Mouse (Mus musculus) hindbrain, embryonic 11.5 days (tissue): Measurements from ENCODE around the gene Ptprn. TPM values are rescaled to one million over a fixed set of nuclear protein-coding genes. Genes with fewer than 3 reads are reported as not detected.

Experiments used
- ATAC-seq: fragments of 200-750 bp; cut with Nextera tagmentation; 2 replicates; pipeline ENCODE4 v1.8.0; 2017; ENCODE audit warnings: mild to moderate bottlenecking, moderate TSS enrichment, moderate library complexity; ENCODE audit not compliant: low FRiP score
- DNase-seq: peaks from one replicate; pipeline ENCODE4 v3.0.0-alpha.2; 2015; ENCODE audit warnings: low spot score
- H3K27ac ChIP-seq: fragments of 300-500 bp; sonication (generic); 2 replicates; pipeline ENCODE4 v1.5.1; 2014; ENCODE audit warnings: mild to moderate bottlenecking, low read depth, low read length
- H3K27me3 ChIP-seq: fragments of 300-500 bp; sonication (generic); 2 replicates; pipeline ENCODE4 v1.6.1; 2014; ENCODE audit warnings: mild to moderate bottlenecking, low read length, moderate library complexity, mixed read lengths; ENCODE audit not compliant: control insufficient read depth, insufficient read depth
- H3K36me3 ChIP-seq: fragments of 300-500 bp; sonication (generic); 2 replicates; pipeline ENCODE4 v1.6.1; 2014; ENCODE audit warnings: mild to moderate bottlenecking, low read length, moderate library complexity, mixed read lengths; ENCODE audit not compliant: control insufficient read depth, insufficient read depth
- H3K4me1 ChIP-seq: fragments of 300-500 bp; sonication (generic); replicated peaks from 2 replicates; pipeline ENCODE4 v1.6.1; 2014; ENCODE audit warnings: low read length, mixed read lengths; ENCODE audit not compliant: control insufficient read depth, insufficient read depth
- H3K4me2 ChIP-seq: fragments of 300-500 bp; sonication (generic); replicated peaks from 2 replicates; pipeline ENCODE4 v1.6.1; 2014; ENCODE audit warnings: mild to moderate bottlenecking, low read depth, low read length
- H3K4me3 ChIP-seq: fragments of 300-500 bp; sonication (generic); 2 replicates; pipeline ENCODE4 v1.5.1; 2014; ENCODE audit warnings: low read depth, low read length
- H3K9ac ChIP-seq: fragments of 300-500 bp; sonication (generic); 2 replicates; pipeline ENCODE4 v1.6.1; 2014; ENCODE audit warnings: low read depth, low read length
- H3K9me3 ChIP-seq: fragments of 300-500 bp; sonication (generic); 2 replicates; pipeline ENCODE4 v1.6.1; 2016; ENCODE audit warnings: low read length; ENCODE audit not compliant: control insufficient read depth
- WGBS: fragments of 180-500 bp; shearing (Covaris S2); extraction: QIAGEN DNeasy Blood & Tissue Kit; methylation state at CpG from one replicate; pipeline ENCODE4 v1.1.7; 2014; 5-methylcytosine and 5-hydroxymethylcytosine counted together
- polyA plus RNA-seq: library from polyadenylated mRNA; unstranded; fragments of >200 nt; fragmentation: Nextera tagmentation; extraction: Ambion mirVana; gene quantifications from 2 replicates; pipeline ENCODE4 v1.2.1, GENCODE M21; 2014

The Ptprn gene
- polyA plus RNA-seq, 1 experiment from 2014 or later, result 6.0 TPM

DNA sequence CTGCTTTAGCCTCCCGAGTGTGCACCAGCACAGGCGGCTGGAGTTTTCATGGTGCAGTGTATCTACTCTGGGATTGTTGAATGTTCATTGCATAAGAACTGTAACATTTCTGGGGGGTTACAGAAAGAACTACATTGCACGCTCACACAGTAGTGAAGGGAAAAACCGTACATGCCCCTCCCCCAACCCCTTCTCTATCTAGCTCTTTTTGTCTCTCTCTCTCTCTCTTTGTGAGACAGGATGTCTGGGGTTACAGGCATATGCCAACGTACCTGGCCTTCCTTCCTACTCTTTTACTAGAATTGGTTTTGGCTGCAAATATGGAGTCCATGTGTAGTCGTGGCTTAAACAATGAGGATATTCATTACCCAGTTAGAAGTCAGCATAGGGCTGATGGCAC, 41.4 kb downstream of the Ptprn start:
- ATAC-seq (no peak), DNase-seq (no peak)
- peaks cover 5% of the 10 kb centered on the region for H3K4me1 ChIP-seq
- no peak overlapping the region for H3K27ac ChIP-seq
- H3K36me3 ChIP-seq, result no peaks in the 10 kb centered on the region
- WGBS, result 84% methylated on average over 6 of the region's 6 CpGs
- H3K4me2 ChIP-seq, result no peak overlapping the region
- H3K9ac ChIP-seq, result no peak overlapping the region
- H3K4me3 ChIP-seq, result no peak overlapping the region
- peaks cover 30% of the 10 kb centered on the region for H3K27me3 ChIP-seq
- no peaks in the 10 kb centered on the region for H3K9me3 ChIP-seq

DNA sequence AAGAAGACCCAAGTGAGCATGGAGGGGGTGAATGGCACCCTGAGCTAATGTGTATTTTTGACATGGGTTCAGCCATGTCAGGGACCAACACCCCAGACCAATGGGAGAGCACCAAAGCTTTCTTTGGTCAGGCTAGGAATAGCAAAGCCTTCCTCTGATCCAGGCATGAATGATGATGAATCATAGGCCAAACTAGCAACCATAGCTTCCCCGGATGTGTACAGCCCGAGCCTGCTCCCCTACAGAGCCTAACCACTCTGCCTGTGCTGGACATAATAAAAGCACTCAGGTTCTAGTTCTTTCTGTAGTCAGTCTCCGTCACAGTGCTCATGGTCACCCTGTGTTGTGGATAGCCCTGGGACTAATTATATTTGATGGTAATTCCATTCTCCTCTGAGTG, 42.8 kb downstream of the Ptprn start:
- Histone ChIP-seq H3K27ac (no peak overlapping the region), H3K4me1 (peaks cover 5% of the 10 kb centered on the region), H3K4me2 (no peak overlapping the region), H3K27me3 (peaks cover 43% of the 10 kb centered on the region), H3K36me3 (no peaks in the 10 kb centered on the region), H3K4me3 (no peak overlapping the region), H3K9me3 (no peaks in the 10 kb centered on the region), H3K9ac (no peak overlapping the region)
- DNase-seq, result no peak
- ATAC-seq, result no peak
- WGBS, result 77% methylated on average over 3 of the region's 3 CpGs

DNA sequence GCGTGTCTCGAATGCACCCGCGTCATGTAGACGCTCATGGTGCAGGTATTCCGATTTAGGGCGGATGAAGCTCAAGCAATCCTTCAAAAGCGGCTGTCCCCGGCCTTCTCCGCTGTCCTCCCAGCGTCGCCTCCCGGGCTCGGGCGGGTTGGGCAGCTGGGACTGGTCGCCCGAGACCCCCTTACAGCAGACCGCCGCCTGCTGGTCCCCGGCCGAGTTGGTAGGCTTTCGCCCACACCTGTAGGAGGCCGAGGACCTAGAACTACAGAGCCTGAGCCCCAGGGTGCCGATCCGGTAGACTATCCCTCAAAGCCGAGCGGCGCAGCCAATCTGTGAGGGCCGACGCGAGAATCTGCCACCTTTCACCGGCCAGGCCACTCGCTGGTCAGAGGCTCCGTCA, 44.8 kb downstream of the Ptprn start, which contains the start of gene Tuba4a:
TSS of gene Tuba4a (minus strand) at position 335 of the 400 bp plus-strand sequence.
- peak within 1 kb of the TSS; percentile 46 for H3K4me3 ChIP-seq
- H3K27ac ChIP-seq, result no peak within 1 kb of the TSS
- ATAC-seq (peak; percentile 61), DNase-seq (peak; percentile 61)
- H3K27me3 ChIP-seq, result peaks cover 46% of the 10 kb centered on the region
- 0% methylated on average over 34 of the region's 34 CpGs for WGBS
- H3K4me2 ChIP-seq, result peak within 1 kb of the TSS; percentile 92
- 0 out of 2 replicates have a peak, but pooled peaks cover 2% of the 10 kb centered on the region for H3K36me3 ChIP-seq
- H3K9me3 ChIP-seq, result no peaks in the 10 kb centered on the region
- peaks cover 5% of the 10 kb centered on the region for H3K4me1 ChIP-seq
- peak within 1 kb of the TSS; percentile 42; the same call in 1 of the 2 replicates for H3K9ac ChIP-seq

DNA sequence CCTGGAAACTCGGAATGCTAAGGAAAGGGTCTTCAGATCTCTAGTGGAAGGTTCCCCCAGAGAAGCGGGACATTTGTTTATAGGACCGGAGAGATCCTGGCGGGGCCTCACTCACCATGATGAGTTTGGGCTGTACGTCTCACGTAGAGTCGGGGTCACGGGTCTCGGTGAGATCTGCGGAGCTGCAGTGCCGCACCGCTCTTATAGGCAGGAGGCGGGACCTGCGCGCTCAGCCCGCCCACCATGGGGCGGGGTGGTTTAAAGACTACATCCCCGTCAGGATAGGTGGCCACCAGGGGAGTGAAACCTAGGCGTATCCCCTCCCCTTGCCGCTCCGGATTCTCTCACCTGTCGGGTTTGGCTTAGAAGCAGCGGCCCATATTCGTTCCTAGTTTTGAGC, 45.2 kb downstream of the Ptprn start:
- Histone ChIP-seq H3K9ac (peak overlapping the region; percentile 42; the same call in 1 of the 2 replicates), H3K36me3 (0 out of 2 replicates have a peak, but pooled peaks cover 2% of the 10 kb centered on the region), H3K27me3 (peaks cover 46% of the 10 kb centered on the region), H3K9me3 (no peaks in the 10 kb centered on the region), H3K4me3 (peak overlapping the region; percentile 46), H3K4me2 (peak overlapping the region; percentile 92), H3K27ac (no peak overlapping the region), H3K4me1 (peaks cover 5% of the 10 kb centered on the region)
- ATAC-seq (peak; percentile 79), DNase-seq (peak; percentile 79)
- WGBS, result under 1% methylated on average over 24 of the region's 24 CpGs

DNA sequence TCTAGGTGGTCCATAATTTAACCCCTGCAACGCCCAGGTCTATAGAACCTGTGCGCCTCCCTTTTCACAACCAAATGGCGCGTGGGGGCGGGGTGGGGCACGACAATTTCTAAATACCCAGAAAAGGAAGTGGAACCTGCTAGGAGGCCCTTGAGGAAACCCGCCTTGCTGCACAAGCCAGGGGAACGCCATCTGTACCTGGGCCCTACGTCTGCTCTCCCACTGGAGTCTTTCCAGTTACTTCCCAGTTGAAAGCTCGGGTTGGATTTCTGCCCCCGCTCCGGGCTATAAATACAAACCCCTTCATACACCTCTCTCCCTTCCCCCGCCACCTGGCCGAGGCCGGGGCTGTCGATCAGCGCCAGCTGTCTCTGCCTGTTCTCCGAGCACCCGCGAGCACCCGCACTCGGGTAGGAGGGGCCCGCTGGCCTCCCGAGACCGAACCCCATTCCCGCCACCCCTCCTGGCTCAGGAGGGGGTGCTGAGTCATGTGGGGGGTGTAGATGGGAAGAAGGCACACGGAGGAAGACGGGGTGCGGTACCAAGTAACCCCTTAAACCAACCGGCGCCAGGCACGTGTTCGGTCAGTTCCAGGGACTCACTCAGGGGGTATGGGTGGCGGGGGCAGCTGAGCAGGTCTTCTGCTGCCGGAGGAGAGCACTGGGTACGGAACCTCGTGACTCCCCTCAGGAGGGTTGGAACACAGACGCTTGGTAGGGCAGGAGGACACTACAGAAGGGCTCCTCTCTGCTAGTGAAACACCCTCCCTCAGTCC, 45.9 kb downstream of the Ptprn start:
- Histone ChIP-seq H3K4me2 (peak overlapping the region; percentile 92), H3K36me3 (0 out of 2 replicates have a peak, but pooled peaks cover 2% of the 10 kb centered on the region), H3K9ac (no peak overlapping the region), H3K27ac (no peak overlapping the region), H3K4me1 (peaks cover 5% of the 10 kb centered on the region), H3K27me3 (peaks cover 46% of the 10 kb centered on the region), H3K4me3 (peak overlapping the region; percentile 46), H3K9me3 (no peaks in the 10 kb centered on the region)
- WGBS, result under 1% methylated on average over 38 of the region's 38 CpGs
- DNase-seq (peak; percentile 39), ATAC-seq (peak; percentile 52; the same call in 1 of the 2 replicates)

DNA sequence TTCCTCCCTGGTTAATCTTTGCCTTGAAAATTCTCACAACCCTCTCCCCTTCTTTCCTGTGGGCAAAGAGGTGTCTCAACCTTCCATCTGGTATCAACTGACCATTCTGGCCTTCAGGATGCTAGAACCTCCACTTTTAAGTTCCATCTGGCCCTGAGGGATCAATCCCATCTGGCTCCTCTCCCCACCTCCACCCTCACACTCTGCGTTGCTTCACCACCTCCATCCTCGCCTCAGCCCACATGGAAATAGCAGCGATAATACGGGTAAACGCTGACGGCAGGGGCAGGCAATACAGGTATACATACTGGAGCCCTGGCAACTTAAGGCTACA, 46.4 kb downstream of the Ptprn start:
- 6% methylated on average over 6 of the region's 6 CpGs for WGBS
- Histone ChIP-seq H3K36me3 (0 out of 2 replicates have a peak, but pooled peaks cover 2% of the 10 kb centered on the region), H3K27ac (no peak overlapping the region), H3K4me2 (no peak overlapping the region; the same call in 1 of the 2 replicates), H3K27me3 (peaks cover 46% of the 10 kb centered on the region), H3K4me3 (no peak overlapping the region), H3K4me1 (peaks cover 5% of the 10 kb centered on the region), H3K9ac (no peak overlapping the region), H3K9me3 (no peaks in the 10 kb centered on the region)
- peak; percentile 10 for DNase-seq
- ATAC-seq, result no peak

DNA sequence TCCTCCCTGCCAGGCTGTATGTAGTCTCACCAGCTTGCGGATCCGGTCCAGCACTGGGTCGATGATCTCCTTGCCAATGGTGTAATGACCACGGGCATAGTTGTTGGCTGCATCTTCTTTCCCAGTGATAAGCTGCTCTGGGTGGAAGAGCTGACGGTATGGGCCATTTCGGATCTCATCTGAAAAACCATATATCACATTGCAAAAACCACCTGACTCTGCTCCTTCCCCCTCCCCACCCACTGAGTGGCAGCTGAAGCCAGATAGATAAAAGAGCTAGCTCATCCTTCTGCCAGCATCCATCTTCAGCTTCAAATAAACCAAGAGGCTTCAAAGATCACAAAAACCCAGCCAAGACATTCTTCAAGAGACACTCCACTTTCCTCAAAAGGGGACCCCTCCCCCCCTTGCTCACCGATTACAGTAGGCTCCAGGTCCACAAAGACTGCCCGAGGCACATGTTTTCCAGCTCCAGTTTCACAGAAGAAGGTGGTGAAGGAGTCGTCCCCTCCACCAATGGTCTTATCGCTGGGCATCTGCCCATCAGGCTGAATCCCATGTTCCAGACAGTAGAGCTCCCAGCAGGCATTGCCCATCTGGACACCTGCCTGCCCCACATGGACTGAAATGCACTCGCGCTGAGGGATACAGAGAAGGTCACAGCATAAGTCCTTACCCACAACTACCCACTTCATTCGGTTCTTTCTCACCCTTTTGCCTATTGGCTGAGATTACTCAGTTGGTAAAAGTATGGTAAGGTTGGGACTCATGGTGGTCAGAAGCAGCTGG, 47.3 kb downstream of the Ptprn start:
- no peak for ATAC-seq
- no peak overlapping the region for H3K9ac ChIP-seq
- H3K36me3 ChIP-seq, result 0 out of 2 replicates have a peak, but pooled peaks cover 2% of the 10 kb centered on the region
- no peak overlapping the region for H3K27ac ChIP-seq
- H3K4me2 ChIP-seq, result no peak overlapping the region
- H3K27me3 ChIP-seq, result peaks cover 46% of the 10 kb centered on the region
- no peak for DNase-seq
- H3K4me1 ChIP-seq, result peaks cover 7% of the 10 kb centered on the region
- WGBS, result 83% methylated on average over 13 of the region's 13 CpGs
- H3K9me3 ChIP-seq, result no peaks in the 10 kb centered on the region
- H3K4me3 ChIP-seq, result no peak overlapping the region

DNA sequence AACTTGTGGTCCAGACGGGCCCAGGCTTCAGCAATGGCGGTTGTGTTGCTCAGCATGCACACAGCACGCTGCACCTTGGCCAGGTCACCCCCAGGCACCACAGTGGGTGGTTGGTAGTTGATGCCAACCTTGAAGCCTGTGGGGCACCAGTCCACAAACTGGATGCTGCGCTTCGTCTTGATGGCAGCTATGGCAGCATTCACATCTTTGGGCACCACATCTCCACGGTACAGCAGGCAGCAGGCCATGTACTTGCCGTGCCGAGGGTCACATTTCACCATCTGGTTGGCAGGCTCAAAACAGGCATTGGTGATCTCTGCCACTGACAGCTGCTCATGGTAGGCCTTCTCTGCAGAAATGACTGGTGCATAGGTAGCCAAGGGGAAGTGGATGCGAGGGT, 48.5 kb downstream of the Ptprn start:
- 95% methylated on average over 9 of the region's 9 CpGs for WGBS
- DNase-seq (no peak), ATAC-seq (no peak)
- Histone ChIP-seq H3K4me2 (no peak overlapping the region), H3K27me3 (peaks cover 43% of the 10 kb centered on the region), H3K4me1 (peaks cover 10% of the 10 kb centered on the region), H3K36me3 (0 out of 2 replicates have a peak, but pooled peaks cover 2% of the 10 kb centered on the region), H3K9me3 (no peaks in the 10 kb centered on the region), H3K27ac (no peak overlapping the region), H3K9ac (no peak overlapping the region), H3K4me3 (no peak overlapping the region)
